Mouse (Mus musculus): ENCODE measurements at regions not wholly inside any gene's neighbourhood (a gene's known extent, or its start where the extent isn't known, plus 50 kb on each side); places are given as distances from the start of the nearest gene placed in this dataset.

- TF ChIP-seq ZNF384 (IDR thresholded peaks at IDR 0.05; ENCODE audit: low read depth, low read length), result no peak
- no peak for TF ChIP-seq HCFC1 (IDR thresholded peaks at IDR 0.05; ENCODE audit: borderline replicate concordance, insufficient read depth, low read length)
- TF ChIP-seq MAFK (IDR thresholded peaks at IDR 0.05; ENCODE audit: insufficient read depth, low read depth, low read length), result no peak
- TF ChIP-seq ZC3H11A (IDR thresholded peaks at IDR 0.05; ENCODE audit: borderline replicate concordance, low read depth, low read length), result no peak
Measured at GRCm38 (mm10) chr4:12285983-12286382, 114.2 kb upstream of the Fam92a start.

Data from ES-E14 (cell line).